Mouse (Mus musculus): ENCODE results near the gene Dbp.

- no peak for TF ChIP-seq POLR2A (IDR thresholded peaks at IDR 0.05; ENCODE audit: borderline replicate concordance, low read depth, low read length)
- no peak for TF ChIP-seq CTCF (IDR thresholded peaks at IDR 0.05; ENCODE audit: low read depth, low read length)
Observed at GRCm38 (mm10) chr7:45719738-45720412, 15.0 kb downstream of the Dbp start.
